Mouse (Mus musculus) neutrophil, adult 5-6 weeks (primary cell): ENCODE results near the gene Ccl25. TPM values are rescaled to one million over a fixed set of nuclear protein-coding genes. Genes with fewer than 3 reads are reported as not detected.

Experiments
- ATAC-seq: fragments of 151-379, 151-347 bp; 2 replicates; pipeline ENCODE4 v1.8.0; 2017; ENCODE audit warnings: mild to moderate bottlenecking, moderate TSS enrichment; ENCODE audit not compliant: insufficient number of reproducible peaks, poor library complexity, low FRiP score, severe bottlenecking; ENCODE audit errors: extremely low read depth
- total RNA-seq: library from RNA; stranded (forward); fragments of 200-1000 nt; gene quantifications from 2 replicates; pipeline ENCODE4 v1.2.3, GENCODE M21; 2017

Gene Ccl25
- total RNA-seq: 11.5 TPM in 2 replicates

DNA sequence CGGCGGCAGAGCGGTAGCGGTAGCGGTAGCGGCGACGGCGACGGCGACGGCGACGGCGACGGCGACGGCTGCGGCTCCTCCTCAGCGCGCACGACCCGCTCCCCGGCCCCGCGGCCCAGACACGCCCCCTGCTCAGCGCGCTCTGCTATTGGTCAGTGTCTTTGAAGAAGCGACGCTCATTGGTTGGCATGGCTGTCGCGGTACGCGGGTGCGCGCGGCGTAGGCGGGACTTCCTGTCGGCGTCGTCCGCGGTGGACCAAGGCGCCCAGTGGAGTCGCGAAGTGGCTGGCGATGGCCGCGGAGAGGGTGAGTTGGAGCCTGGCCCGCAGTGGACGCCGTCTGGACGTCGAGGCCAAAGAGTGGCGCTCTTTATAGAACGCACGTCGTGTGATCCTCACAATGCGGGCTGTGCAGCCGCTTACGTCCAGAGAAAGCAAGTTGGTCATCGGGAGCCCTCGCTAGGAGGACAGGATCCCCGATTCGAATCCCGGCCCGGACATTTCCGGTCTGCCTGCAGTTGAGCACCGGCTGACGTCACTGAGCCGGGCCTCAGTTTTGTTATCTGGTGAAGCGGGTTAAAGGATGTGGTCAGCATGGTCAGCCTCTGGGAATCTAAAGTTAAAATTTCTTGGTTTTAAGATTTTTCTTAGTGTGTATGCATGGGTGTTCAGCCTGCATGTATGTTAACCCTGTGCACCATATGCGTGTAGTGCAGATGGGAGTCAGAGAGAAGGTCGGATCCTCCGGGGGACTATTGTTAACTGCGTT is at the start of gene Ccl25, which contains the start of gene Elavl1:
Ccl25 (plus strand) TSS at position 228 of the 768 bp plus-strand sequence.
Elavl1 (minus strand) TSS at position 431 of the 768 bp plus-strand sequence.
- ATAC-seq: peak; percentile 94

DNA sequence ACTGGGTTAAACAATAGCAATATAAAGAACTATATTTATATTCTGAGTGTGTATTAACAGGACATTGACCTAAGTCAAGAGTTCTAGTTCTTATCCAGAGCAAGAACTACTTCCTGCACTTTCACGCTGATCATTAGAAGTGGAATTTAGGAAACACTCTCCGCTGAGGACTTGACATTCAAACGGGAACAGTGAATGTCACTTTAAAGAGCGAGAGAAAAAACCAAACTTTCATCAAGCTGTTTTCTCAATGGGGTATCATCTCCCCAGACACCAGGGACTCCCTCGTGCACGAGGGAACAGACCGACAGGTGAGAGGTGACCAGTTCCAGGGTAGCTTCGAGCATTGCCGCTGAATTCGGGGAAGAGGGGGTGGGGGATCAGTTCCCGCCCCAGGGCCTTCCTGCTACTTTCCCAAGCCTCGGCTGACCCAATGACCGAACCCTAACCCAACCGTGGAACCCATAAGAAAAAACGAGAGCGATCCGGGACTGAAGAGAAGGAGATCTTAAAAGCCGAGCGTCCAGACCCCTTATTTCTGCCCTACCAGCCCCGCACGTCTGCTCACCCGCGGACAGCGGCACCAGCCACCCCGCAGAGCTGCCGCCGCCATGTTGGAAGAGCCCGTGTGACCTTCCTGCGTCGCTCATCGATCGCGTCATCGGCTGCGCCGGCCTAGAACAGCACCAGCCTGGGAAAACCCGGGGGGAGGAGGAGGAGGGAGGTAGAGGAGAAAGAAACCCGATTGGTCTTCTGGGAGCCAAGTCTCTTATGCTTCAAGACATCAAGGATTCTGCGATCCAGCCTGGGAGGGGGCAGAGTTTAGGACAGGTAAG is 49.5 kb upstream of the Ccl25 start, which contains the start of gene Timm44:
Timm44 (minus strand) TSS at position 639 of the 836 bp plus-strand sequence.
- ATAC-seq: peak; percentile 98

DNA sequence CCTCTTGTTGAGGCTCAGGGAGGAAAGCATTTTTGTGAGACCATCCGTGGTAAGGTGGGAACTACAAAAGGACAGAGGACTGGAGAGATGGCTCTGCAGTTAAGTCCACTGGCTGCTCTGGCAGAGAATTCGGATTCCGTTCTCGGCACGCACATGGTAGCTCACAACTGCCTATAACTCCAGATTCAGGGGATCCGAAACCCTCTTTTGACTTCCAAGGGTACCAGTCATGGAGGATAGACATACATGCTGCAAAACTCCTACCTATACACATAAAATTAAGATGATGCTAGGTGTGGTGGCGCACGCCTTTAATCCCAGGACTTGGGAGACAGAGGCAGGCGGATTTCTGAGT is 48.9 kb upstream of the Ccl25 start:
- ATAC-seq: 0 out of 2 replicates have a peak, but pooled peaks have one; percentile 10

DNA sequence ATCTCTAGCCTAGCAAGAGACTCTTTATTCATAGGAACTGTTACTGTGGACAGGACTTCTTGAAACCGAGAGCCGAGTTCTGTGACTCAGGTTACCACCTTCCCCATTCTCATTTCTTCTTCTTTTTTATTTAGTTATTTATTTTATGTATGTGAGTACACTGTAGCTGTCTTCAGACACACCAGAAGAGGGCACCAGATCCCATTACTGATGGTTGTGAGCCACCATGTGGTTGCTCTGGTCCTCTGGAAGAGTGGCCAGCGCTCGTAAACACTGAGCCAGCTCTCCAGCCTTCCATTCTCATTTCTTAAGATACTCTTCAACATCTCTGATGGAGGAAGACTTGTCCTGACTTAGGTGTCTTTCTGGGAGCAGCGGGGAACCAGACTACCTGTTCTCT is 32.3 kb upstream of the Ccl25 start:
- ATAC-seq: no peak

DNA sequence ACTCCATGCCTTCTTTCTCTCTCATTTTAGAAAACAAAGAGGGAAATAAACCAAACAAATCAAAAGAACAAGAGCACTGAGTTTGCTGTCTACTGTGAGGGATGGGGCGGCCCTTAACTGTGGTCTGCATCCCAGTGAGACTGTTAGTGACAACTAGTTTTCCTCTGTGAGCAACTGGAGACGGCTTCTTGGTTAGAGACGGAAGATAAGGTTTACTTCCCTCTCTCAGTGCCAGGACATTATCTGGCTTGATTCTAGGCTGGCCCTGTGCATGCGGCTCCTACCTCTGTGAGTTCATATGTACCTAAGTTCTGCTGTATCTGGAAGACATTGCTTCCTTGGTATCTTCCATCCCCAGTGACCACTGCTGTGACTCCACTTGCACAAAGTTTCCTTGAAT is 27.2 kb upstream of the Ccl25 start:
- no peak for ATAC-seq

DNA sequence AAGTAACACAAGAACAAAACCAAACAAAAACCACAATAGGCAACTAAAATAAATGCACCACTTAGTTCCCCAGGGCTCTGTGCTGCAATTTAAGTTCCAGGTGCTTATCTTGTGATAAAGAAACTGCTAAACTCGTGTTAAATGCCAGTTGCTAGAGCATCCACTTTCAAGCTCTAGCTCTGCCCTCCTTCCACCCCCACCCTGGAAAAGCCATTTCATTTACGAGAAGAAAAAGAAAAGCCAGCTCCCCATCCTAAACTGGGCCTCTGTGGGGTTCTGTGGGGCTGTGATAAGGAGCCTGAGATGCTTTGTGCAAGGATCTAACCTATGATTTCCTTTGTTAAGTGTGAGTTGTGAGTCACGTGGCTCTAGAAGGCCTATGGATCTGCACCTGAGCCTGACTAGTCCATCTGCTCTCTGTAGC is 20.9 kb upstream of the Ccl25 start:
- no peak for ATAC-seq

DNA sequence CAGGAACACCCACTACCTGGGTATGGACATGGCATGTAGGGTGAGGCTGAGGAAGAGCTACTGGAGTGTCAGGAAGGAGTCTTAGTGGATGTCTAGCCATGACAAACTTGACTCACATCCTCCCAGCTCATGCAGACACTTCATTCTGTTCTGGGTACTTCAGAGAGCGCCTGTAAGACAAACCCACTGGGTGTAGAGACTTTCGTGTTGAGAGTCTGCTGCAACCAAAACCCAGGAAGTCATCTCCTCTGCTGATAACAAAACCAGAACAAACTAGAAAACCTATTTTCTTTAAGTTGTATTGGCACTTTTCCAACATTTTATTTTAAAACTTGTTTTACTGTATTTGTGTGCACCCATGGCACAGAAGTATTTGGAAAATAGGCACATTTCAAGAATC is 19.2 kb upstream of the Ccl25 start:
- no peak for ATAC-seq

DNA sequence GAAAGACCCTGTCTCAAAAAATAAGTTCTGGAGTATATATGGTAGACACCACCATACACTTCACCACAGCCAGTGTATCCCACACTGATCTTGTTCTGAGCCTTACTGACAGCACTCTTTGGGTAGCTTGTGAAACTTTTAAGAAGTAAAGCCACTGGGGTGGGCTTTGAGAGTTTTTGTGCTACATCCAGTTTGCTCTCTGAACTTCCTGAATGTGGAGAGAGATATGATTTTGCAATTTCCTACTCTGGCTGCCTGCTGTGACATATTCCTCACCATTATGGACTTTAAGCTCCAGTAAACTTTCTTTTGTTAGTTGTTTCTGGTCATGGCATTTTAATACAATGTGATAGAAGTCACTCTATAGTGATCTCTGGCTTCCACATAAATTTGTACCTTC is 12.9 kb upstream of the Ccl25 start:
- no peak for ATAC-seq

DNA sequence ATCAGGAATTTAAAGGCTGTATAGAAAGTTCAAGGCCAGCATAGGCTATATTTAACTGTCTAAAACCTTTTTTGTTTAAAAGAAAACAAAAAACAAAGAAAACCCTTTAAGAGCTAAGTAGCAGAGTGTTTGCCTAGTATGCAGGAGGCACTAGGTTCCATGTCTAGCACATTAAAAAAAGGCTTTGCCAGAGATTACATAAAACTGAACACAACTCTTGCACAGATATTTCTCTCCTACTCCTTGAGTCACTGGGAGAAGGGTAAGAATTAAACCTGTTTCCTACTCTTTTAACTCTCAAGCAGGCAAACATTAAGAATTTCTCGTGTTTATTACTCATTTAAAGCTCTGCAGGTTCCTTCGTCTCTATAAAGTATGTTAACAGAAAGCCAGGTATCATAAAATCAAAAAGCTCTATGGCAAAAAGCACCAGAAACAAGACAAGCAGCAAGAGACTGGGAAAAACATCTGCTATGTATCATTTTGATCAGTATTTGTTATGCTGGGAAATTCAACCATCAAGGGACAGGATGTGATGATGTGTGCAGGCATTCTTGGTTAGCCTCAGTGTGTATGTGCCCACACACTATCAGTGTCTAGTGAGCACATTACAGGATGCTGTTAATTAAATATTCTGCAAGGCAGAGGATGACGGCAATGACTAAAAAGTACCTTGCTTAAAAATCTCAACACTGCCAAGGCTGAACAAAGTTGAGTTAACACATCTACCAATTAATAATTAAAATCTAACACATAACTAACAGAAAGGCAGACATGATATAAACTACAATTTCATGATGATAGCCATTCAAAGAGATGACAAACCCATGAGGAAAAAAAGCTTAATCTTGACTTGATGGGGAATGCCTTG is 11.5 kb upstream of the Ccl25 start:
- ATAC-seq: peak; percentile 55; the same call in 1 of the 2 replicates

DNA sequence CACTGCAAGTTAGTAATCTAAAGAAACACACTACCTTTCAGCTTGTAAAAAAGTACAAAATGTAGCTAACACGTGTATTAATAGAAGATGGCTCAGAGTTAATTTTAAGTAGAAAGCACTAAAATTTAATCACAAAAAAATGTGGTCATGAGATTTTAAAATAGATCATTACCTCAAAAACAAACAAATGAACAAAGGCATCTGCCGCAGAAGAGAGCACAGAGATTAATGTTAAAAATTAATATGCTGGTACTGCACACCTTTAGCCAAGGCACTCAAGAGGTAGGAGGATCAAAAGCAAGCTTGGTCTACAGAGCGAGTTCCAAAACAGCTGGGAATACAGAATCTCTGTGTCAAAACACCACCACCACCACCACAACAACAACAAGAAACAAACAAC is 10.2 kb upstream of the Ccl25 start:
- no peak for ATAC-seq

DNA sequence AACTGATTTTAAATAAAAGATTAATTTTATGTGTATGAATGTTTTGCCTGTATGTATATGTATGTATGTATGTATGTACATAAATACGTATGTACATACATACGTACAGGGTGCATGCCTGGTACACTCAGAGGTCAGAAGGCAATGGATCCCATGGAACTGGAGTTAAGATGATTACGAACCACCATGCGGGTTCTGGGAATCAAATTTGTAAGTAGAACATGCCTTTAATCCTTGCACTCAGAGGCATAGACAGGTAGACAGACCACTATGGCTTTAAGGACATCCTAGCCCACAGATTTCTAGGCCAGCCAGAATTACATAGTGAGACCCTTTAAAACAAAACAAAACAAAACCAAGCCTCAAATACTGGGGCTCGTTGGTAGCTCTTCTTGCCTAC is 6.9 kb upstream of the Ccl25 start:
- ATAC-seq: no peak

DNA sequence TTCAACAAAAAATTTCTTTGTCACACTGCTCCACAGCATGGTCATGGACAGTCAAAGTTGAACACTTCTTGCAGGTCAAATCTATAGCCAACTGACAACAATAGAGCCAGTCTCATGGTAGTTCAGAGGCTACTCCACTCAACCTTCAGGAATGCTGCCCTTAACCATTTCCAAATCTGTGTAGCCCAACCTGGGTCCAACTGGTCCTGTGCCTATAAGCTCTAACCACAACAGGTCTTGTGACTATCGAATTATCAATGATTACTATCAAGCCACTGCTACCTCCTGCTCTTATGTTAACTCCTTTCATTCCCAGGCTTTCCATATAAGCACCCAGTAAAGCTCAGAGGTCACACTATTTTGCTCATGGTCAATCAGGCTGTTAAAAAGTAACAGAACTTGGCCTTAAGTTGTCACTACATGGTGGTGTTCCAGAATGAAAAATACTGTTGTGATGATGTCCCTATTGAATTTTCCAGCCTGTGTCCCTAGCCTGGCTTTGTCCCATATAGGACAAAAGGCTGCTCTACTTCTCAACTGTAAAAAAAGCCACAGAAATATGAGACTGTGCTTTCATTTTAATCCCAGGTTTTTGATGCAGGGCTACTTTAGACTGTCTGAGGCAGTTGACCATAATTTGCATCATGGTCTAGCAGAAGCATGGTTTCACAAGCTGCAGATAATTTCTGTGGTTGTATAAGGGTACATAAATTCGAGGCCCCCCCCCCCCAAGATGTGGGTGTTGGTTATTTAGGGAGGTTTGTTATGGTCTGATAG is 6.0 kb upstream of the Ccl25 start:
- ATAC-seq: no peak

DNA sequence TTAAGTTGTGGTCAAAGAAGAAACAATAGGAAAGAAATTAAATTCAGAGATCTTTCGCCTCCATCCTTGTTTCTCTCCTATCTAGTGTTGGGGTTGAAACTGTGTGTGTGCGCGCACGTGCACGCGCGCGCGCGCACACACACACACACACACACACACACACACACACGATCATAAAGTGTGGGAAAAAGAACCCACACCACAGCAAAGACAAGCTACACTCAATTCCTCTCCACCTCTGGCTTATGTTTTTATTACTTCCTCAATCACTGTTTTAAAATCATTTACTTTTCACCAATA is 5.5 kb upstream of the Ccl25 start:
- no peak for ATAC-seq

DNA sequence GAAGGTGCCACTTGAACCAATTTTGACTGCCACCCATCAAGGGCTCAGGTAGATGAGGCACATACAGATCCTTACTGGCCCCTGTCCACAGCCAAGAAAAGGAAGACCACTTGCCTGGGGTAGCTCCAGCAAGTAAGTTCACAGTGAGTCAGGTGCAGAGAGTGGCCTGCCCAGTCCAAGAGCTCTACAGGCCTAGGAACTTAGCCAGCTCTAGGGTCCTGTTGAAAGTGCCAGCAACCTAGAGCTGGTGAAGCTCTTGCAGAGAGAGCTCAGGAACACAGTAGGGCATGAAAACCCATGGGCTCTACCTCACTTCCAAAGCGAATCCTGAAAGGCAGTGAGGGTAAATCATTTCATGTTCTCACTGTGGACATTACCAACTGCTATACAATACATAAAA is 4.6 kb upstream of the Ccl25 start:
- ATAC-seq: no peak

DNA sequence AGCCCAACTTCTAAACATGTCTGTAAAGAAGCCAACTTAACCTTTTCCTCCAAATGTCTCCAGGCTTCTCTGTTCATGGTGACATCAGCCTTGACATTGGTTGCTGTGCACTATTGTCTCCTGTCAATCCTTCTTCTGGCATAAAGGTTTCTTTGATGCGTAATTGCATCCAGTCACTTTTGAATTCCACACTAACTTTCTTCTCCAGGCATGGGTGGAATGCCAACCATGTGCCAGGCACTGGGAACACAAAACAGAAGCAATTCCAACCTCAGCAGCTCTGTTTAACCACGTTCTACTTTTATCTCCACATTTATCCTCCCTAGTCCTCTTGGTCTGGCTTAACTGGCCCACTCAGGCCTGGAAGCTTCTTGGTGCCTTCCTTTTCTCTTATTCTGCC is 4.0 kb upstream of the Ccl25 start:
- ATAC-seq: no peak

DNA sequence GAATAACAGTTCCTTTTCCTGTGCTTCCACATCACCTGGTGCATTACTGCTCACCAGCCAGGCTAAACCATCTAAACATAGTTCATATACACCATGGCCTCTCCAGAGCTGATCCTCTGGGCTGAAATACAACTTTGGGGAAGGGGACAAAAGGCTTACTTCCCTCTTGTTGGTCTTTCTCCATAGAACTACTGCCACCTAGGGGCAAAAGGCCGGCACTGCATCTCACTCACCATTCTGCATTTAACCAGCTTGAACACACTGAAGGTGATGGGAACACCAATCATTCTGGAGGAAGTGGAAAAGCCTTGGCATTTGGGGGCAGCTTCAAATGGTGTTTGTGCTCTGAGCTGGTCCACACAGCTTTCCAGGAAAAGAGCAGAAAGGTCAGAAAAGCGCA is 2.5 kb upstream of the Ccl25 start:
- peak; percentile 65 for ATAC-seq

DNA sequence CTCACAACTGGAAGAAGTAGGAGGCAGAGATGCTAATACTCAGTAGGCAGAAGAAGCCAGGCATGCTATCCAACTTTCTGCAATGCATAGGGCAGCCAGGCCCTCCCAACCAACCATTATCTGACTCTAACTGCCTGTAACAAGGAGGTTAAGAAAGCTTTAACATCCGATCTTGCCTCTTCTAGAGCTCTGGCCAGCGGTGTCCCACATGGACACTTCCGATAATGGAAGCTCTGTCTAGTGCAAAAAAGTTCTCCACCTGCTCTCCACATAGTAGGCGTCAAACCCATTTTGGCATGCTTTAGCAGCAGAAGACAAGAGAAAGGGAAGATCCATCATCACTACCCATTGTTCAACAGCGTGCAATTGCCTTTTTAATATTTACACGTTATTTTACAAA is 1.1 kb upstream of the Ccl25 start:
- no peak for ATAC-seq

DNA sequence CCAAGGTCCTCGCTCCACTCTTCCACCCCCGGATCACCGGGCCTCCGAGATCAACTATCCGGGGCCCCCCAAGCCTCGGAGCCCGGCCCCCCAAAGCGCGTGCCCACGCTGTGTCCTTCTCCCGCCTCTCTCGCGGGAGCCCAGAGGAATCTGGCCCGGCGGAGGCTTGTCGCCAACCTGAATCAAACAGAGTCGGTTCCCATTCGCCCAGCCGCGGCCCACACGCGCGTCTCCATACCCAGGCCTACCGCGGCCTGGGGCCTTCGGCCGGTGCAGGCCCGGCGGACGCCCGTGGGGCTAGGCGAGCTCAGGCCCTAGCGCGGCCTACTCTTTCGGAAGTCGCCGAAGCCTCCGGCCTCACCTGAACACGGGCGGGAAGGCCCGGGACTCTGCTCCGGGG is 485 bp upstream of the Ccl25 start:
- peak; percentile 14; the same call in 1 of the 2 replicates for ATAC-seq

DNA sequence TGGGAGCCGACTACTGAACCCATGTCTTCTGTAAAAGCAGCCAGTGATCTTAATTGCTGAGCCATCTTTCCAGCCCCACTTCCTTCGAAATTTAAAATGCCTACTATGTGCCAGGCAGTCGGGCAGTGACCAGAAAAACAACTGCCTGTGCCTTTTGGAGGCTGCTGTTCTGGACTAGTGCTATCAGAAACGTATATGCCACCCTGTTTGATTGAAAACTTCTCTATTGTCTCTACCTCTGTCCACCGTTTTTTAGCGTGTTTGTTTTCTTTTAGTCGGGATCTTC is 684 bp downstream of the Ccl25 start:
- no peak for ATAC-seq
